Mouse (Mus musculus): ENCODE results near the gene Ptgdr2. TPM values are rescaled to one million over a fixed set of nuclear protein-coding genes. Genes with fewer than 3 reads are reported as not detected.

Ptgdr2 gene
- polyA plus RNA-seq (2012; rRNA removed): 0.73 and 1.0 TPM in 2 replicates

DNA sequence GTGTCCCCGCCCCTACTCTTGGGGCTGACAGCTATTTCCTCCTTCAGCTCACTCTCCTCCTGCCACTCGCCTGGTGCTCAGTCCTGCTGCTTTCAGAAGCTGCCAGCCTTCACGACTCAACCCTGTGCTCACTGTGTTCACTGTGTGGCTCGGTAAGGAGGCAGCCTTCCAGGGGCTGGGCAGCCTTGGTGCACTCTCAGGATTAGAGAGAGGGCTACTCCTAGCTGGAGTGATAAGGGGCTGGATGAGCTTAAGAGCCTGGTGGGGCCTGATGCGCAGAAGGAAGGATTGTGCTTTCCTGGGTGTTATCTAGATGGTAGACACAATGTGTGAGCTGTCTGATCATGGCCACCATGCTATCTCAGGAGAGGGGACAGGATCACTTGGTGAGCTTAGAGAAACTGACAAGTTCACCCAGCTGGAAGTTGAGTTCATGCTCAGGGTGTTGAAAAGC lies at the start of gene Ptgdr2:
Ptgdr2 (plus strand) TSS at position 51 of the 454 bp plus-strand sequence.
- Histone ChIP-seq H3K27ac (ENCODE audit: control insufficient read depth, insufficient read depth, low read length) (no peak within 1 kb of the TSS), H3K36me3 (ENCODE audit: control insufficient read depth, insufficient read depth, low read length) (no peaks in the 10 kb centered on the region), H3K4me3 (ENCODE audit: control insufficient read depth, insufficient read depth, low read length) (no peak within 1 kb of the TSS), H3K4me1 (replicated peaks; ENCODE audit: control insufficient read depth, insufficient read depth, low read length) (0 out of 2 replicates have a peak, but pooled peaks cover 7% of the 10 kb centered on the region), H3K27me3 (ENCODE audit: control insufficient read depth, insufficient read depth, low read length) (no peaks in the 10 kb centered on the region)
- no peak for DNase-seq
- TF ChIP-seq POLR2A (IDR thresholded peaks at IDR 0.05; ENCODE audit: control insufficient read depth, extremely low read depth, insufficient read depth, low read length, poor library complexity) (no peak), CTCF (IDR thresholded peaks at IDR 0.05; ENCODE audit: borderline replicate concordance, control insufficient read depth, extremely low read depth, insufficient read depth, low read length, poor library complexity) (no peak)
- WGBS: 42% methylated on average over 5 of the region's 5 CpGs

DNA sequence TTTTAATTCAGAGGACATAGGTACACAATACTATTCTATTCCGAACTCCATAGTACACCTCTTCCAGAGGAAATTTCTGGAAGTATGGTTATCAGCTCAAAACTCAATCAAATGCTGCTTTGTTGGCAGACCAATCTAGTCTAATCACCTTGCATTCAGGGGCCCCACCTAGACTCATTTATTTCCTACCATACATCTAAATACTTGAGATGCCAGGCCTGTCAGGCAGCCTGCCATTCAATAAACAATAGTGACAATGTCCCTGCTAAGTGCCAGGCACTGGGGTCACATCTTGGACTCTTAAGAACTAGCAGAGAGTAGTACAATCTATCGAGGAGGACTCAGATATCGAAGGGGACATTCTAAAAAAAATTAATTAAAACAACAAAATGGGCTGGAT lies 44.8 kb upstream of the Ptgdr2 start:
- 92% methylated on average over 3 of the region's 3 CpGs for WGBS
- Histone ChIP-seq H3K4me1 (replicated peaks; ENCODE audit: control insufficient read depth, insufficient read depth, low read length) (peaks cover 5% of the 10 kb centered on the region; the same call in 1 of the 2 replicates), H3K27ac (ENCODE audit: control insufficient read depth, insufficient read depth, low read length) (no peak overlapping the region), H3K4me3 (ENCODE audit: control insufficient read depth, insufficient read depth, low read length) (no peak overlapping the region), H3K36me3 (ENCODE audit: control insufficient read depth, insufficient read depth, low read length) (no peaks in the 10 kb centered on the region), H3K27me3 (ENCODE audit: control insufficient read depth, insufficient read depth, low read length) (no peaks in the 10 kb centered on the region)
- DNase-seq: no peak
- TF ChIP-seq CTCF (IDR thresholded peaks at IDR 0.05; ENCODE audit: borderline replicate concordance, control insufficient read depth, extremely low read depth, insufficient read depth, low read length, poor library complexity) (no peak), POLR2A (IDR thresholded peaks at IDR 0.05; ENCODE audit: control insufficient read depth, extremely low read depth, insufficient read depth, low read length, poor library complexity) (no peak)

DNA sequence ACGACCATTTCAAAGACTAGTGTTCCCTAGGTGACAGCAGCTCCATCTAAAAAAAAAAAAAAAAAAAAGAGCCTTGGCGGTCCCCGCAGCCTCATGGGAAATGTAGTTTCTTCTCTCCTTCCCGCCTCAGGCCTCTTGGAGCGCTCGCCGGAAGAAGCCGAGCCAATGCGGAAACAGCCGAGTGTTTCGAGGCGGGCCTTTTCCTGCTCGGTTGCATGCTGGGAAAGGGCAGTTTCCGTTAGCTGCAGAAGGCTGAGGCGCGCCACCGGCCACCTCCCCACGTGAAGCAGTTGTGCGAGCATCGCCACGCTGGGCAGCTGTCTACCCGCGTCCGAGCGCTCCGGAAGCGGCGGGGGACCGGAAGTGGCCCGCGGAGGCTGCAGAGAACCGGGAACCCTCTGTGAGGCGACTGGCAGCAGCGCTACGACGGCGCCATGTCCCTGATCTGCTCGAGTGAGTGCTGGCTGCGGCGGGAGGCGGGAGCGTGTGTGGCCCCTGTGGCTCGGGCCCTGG lies 41.9 kb upstream of the Ptgdr2 start, which contains the start of gene Prpf19:
Prpf19 (plus strand) TSS at position 216 of the 513 bp plus-strand sequence.
- under 1% methylated on average over 43 of the region's 43 CpGs for WGBS
- no peaks in the 10 kb centered on the region for H3K27me3 ChIP-seq (ENCODE audit: control insufficient read depth, insufficient read depth, low read length)
- DNase-seq: peak; percentile 99
- H3K4me1 ChIP-seq (replicated peaks; ENCODE audit: control insufficient read depth, insufficient read depth, low read length): peaks cover 5% of the 10 kb centered on the region; the same call in 1 of the 2 replicates
- H3K27ac ChIP-seq (ENCODE audit: control insufficient read depth, insufficient read depth, low read length): no peak within 1 kb of the TSS
- peak; percentile 66; the same call in 1 of the 2 replicates for TF ChIP-seq POLR2A (IDR thresholded peaks at IDR 0.05; ENCODE audit: control insufficient read depth, extremely low read depth, insufficient read depth, low read length, poor library complexity)
- TF ChIP-seq CTCF (IDR thresholded peaks at IDR 0.05; ENCODE audit: borderline replicate concordance, control insufficient read depth, extremely low read depth, insufficient read depth, low read length, poor library complexity): 0 out of 2 replicates have a peak, but pooled peaks have one; percentile 37
- H3K36me3 ChIP-seq (ENCODE audit: control insufficient read depth, insufficient read depth, low read length): peaks cover 16% of the 10 kb centered on the region
- H3K4me3 ChIP-seq (ENCODE audit: control insufficient read depth, insufficient read depth, low read length): peak within 1 kb of the TSS; percentile 91

DNA sequence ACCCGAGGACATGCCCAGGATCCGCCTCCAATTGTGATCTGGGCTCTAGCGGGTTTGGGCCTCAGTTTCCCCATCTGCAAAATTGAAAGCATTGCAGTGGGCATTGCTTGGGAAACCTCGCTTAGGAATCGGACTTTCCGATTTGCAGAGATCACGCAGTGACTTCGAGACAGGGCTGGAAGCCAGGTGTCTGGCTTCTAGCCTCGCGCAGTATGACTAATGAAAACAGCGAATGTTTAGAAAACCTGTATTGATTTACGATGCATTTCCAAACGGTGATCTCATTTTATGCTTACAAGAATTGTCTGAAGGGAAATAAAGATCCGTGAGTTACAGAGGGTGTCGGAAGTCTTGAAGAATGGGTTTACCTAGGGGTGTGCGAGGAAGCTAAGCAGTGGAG lies 41.3 kb upstream of the Ptgdr2 start:
- H3K27me3 ChIP-seq (ENCODE audit: control insufficient read depth, insufficient read depth, low read length): no peaks in the 10 kb centered on the region
- peak overlapping the region; percentile 91 for H3K4me3 ChIP-seq (ENCODE audit: control insufficient read depth, insufficient read depth, low read length)
- H3K4me1 ChIP-seq (replicated peaks; ENCODE audit: control insufficient read depth, insufficient read depth, low read length): peaks cover 5% of the 10 kb centered on the region; the same call in 1 of the 2 replicates
- H3K27ac ChIP-seq (ENCODE audit: control insufficient read depth, insufficient read depth, low read length): no peak overlapping the region
- no peak for DNase-seq
- no peak for TF ChIP-seq POLR2A (IDR thresholded peaks at IDR 0.05; ENCODE audit: control insufficient read depth, extremely low read depth, insufficient read depth, low read length, poor library complexity)
- no peak for TF ChIP-seq CTCF (IDR thresholded peaks at IDR 0.05; ENCODE audit: borderline replicate concordance, control insufficient read depth, extremely low read depth, insufficient read depth, low read length, poor library complexity)
- under 1% methylated on average over 16 of the region's 16 CpGs for WGBS
- peaks cover 23% of the 10 kb centered on the region for H3K36me3 ChIP-seq (ENCODE audit: control insufficient read depth, insufficient read depth, low read length)

DNA sequence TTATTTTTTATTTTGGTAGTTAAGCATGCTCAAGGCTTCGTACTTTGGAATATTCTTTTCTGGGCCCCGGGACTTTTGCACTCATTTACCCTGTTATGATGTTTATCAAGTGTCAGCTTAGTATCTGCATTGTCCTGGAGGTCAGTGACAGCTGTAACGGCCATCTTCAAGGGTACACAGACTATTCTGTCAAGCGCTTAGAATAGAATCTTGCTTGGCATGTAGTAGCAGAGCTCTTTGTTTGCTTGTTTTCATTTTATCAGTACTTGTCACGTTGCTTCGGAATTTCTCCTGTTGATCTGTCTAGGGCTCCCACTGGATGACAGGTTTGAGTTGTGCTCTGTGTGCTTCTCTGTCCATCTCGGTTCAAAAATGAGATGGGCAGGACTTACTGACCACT lies 40.1 kb upstream of the Ptgdr2 start:
- Histone ChIP-seq H3K27me3 (ENCODE audit: control insufficient read depth, insufficient read depth, low read length) (no peaks in the 10 kb centered on the region), H3K4me1 (replicated peaks; ENCODE audit: control insufficient read depth, insufficient read depth, low read length) (peaks cover 5% of the 10 kb centered on the region; the same call in 1 of the 2 replicates), H3K36me3 (ENCODE audit: control insufficient read depth, insufficient read depth, low read length) (peaks cover 33% of the 10 kb centered on the region), H3K4me3 (ENCODE audit: control insufficient read depth, insufficient read depth, low read length) (no peak overlapping the region), H3K27ac (ENCODE audit: control insufficient read depth, insufficient read depth, low read length) (no peak overlapping the region)
- TF ChIP-seq CTCF (IDR thresholded peaks at IDR 0.05; ENCODE audit: borderline replicate concordance, control insufficient read depth, extremely low read depth, insufficient read depth, low read length, poor library complexity) (no peak), POLR2A (IDR thresholded peaks at IDR 0.05; ENCODE audit: control insufficient read depth, extremely low read depth, insufficient read depth, low read length, poor library complexity) (no peak)
- no peak for DNase-seq
- WGBS: 91% methylated on average over 7 of the region's 7 CpGs

DNA sequence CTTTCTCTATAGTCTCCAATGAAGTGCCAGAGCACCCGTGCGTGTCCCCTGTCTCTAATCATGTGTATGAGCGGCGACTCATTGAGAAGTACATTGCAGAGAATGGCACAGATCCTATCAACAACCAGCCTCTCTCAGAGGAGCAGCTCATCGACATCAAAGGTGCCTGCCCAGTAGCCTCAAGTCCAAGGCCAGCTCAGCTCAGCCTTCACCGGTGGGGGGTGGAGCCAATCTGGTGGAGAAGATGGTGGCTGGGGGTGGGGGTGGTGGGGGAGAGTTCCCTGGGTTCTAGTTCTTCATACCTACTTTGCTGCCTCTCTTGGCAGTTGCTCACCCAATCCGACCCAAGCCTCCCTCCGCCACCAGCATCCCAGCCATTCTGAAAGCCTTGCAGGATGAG lies 39.5 kb upstream of the Ptgdr2 start:
- no peak for TF ChIP-seq POLR2A (IDR thresholded peaks at IDR 0.05; ENCODE audit: control insufficient read depth, extremely low read depth, insufficient read depth, low read length, poor library complexity)
- TF ChIP-seq CTCF (IDR thresholded peaks at IDR 0.05; ENCODE audit: borderline replicate concordance, control insufficient read depth, extremely low read depth, insufficient read depth, low read length, poor library complexity): no peak
- WGBS: 93% methylated on average over 8 of the region's 8 CpGs
- Histone ChIP-seq H3K27me3 (ENCODE audit: control insufficient read depth, insufficient read depth, low read length) (no peaks in the 10 kb centered on the region), H3K36me3 (ENCODE audit: control insufficient read depth, insufficient read depth, low read length) (peaks cover 40% of the 10 kb centered on the region), H3K27ac (ENCODE audit: control insufficient read depth, insufficient read depth, low read length) (no peak overlapping the region), H3K4me1 (replicated peaks; ENCODE audit: control insufficient read depth, insufficient read depth, low read length) (peaks cover 5% of the 10 kb centered on the region; the same call in 1 of the 2 replicates), H3K4me3 (ENCODE audit: control insufficient read depth, insufficient read depth, low read length) (no peak overlapping the region)
- no peak for DNase-seq
